Comparison of ENCODE assay signal across 8 mouse cellular contexts in the genomic region with DNA sequence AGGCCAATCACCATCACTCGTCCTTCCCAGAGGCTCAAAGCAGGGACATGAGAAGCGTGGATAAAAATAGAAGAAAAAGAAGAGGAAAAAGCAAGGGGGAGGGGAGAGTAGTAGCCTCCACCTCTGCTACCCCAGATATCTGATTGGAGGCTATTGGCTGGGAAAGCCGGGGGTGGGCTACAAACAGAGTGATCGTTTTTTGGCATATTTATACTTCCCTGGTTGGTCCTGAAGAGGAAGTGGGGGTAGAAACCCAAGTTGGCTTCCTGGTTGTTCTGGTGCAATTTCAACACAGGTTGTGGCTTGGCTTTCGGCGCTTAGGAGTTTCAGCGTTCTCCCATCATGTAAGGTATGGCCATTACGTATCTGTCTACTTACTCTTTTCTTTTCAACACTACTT. TPM values are rescaled to one million over a fixed set of nuclear protein-coding genes. Genes with fewer than 3 reads are reported as not detected.
DNase-seq lines count a peak whose midpoint lies in the region; ATAC-seq and TF ChIP-seq lines count a peak whose summit lies in the region.

Gene Klhl23, plus strand, starts transcription at position 234 of the 400 bp plus-strand sequence.

- DNase-seq in layer of hippocampus, adult 8-10 months (ENCODE audit: low spot score in 2 of 2): no peak
- DNase-seq in layer of hippocampus, adult 9-11 months: no peak
- DNase-seq in c-Kit-positive CD71-negative TER-119-negative erythroid progenitor cells, embryonic 14.5 days (ENCODE audit: low read depth): peak; percentile 33
- peak; percentile 6 for DNase-seq in lung, postnatal 25 days (ENCODE audit: low spot score)
- DNase-seq in splenic B cell, adult 2 months (ENCODE audit: low read depth, low spot score): peak; percentile 5
- DNase-seq in urinary bladder, postnatal 25 days (ENCODE audit: low spot score): no peak

- H3K27me3 ChIP-seq in intestine, postnatal 0 days (replicated peaks; ENCODE audit: control insufficient read depth, insufficient read depth, low read length): no peaks in the 10 kb centered on the region
- H3K27me3 ChIP-seq in splenic B cell, adult 2 months (ENCODE audit: control insufficient read depth, insufficient read depth, low read length, poor library complexity, severe bottlenecking): no peaks in the 10 kb centered on the region

- H3K9ac ChIP-seq in intestine, postnatal 0 days (ENCODE audit: low read depth, low read length): peak within 1 kb of the TSS; percentile 88

- peak; percentile 91 for ATAC-seq in granulocyte monocyte progenitor cell, adult 5-6 weeks (replicated peaks; ENCODE audit: poor library complexity, severe bottlenecking)
- no peak for ATAC-seq in intestine, postnatal 0 days

- H3K27ac ChIP-seq in intestine, postnatal 0 days (ENCODE audit: low read depth, low read length): peak within 1 kb of the TSS; percentile 91

- peak within 1 kb of the TSS; percentile 83 for H3K4me3 ChIP-seq in intestine, postnatal 0 days (ENCODE audit: low read depth, low read length)

- no peaks in the 10 kb centered on the region for H3K36me3 ChIP-seq in intestine, postnatal 0 days (ENCODE audit: control insufficient read depth, insufficient read depth)
- H3K36me3 ChIP-seq in splenic B cell, adult 2 months (ENCODE audit: control insufficient read depth, insufficient read depth, low read length, poor library complexity, severe bottlenecking): no peaks in the 10 kb centered on the region

- H3K4me2 ChIP-seq in intestine, postnatal 0 days (replicated peaks; ENCODE audit: low read depth): peak within 1 kb of the TSS; percentile 97

- no peaks in the 10 kb centered on the region for H3K9me3 ChIP-seq in intestine, postnatal 0 days (ENCODE audit: control insufficient read depth)

- WGBS in intestine, postnatal 0 days: 6% methylated on average over 8 of the region's 8 CpGs

- H3K4me1 ChIP-seq in intestine, postnatal 0 days (replicated peaks; ENCODE audit: control insufficient read depth, insufficient read depth, low read length): peaks cover 6% of the 10 kb centered on the region; the same call in 1 of the 2 replicates

- no peak for TF ChIP-seq CTCF in intestine, postnatal 0 days (IDR thresholded peaks at IDR 0.05; ENCODE audit: low read depth)

RNA-seq across cellular contexts. Expression of gene Klhl23, which starts in this region (rescaled TPM):
- total RNA-seq in layer of hippocampus, adult 8-10 months (2022): 10 to 100 TPM; 32.7 to 45.3 (median 36.6) TPM
- total RNA-seq in granulocyte monocyte progenitor cell, adult 5-6 weeks (2014; fragmentation: Nextera tagmentation): 10.8 and 14.6 TPM in 2 replicates
- total RNA-seq in granulocyte monocyte progenitor cell, adult 5-6 weeks (2017): 31.5 and 33.6 TPM in 2 replicates
- polyA plus RNA-seq in intestine, postnatal 0 days (2015; fragmentation: Nextera tagmentation; extraction: Ambion mirVana): 17.3 and 21.3 TPM in 2 replicates

Comparison
In these comparisons a context has a peak if more than half of its experiments do, and no peak if none do; other contexts are left out.
1. DNase-seq: peak in c-Kit-positive CD71-negative TER-119-negative erythroid progenitor cells, embryonic 14.5 days (single experiment), lung, postnatal 25 days (single experiment) and splenic B cell, adult 2 months (single experiment); none in layer of hippocampus, adult 8-10 months (0 of 2), layer of hippocampus, adult 9-11 months (single experiment) and urinary bladder, postnatal 25 days (single experiment).